Mouse (Mus musculus): ENCODE results near the gene Anapc13. TPM values are rescaled to one million over a fixed set of nuclear protein-coding genes. Genes with fewer than 3 reads are reported as not detected.

Anapc13 gene
- polyA plus RNA-seq (2012; ENCODE audit: insufficient read depth, insufficient read length, low replicate concordance, missing spikeins) = not detected in 2 replicates

DNA sequence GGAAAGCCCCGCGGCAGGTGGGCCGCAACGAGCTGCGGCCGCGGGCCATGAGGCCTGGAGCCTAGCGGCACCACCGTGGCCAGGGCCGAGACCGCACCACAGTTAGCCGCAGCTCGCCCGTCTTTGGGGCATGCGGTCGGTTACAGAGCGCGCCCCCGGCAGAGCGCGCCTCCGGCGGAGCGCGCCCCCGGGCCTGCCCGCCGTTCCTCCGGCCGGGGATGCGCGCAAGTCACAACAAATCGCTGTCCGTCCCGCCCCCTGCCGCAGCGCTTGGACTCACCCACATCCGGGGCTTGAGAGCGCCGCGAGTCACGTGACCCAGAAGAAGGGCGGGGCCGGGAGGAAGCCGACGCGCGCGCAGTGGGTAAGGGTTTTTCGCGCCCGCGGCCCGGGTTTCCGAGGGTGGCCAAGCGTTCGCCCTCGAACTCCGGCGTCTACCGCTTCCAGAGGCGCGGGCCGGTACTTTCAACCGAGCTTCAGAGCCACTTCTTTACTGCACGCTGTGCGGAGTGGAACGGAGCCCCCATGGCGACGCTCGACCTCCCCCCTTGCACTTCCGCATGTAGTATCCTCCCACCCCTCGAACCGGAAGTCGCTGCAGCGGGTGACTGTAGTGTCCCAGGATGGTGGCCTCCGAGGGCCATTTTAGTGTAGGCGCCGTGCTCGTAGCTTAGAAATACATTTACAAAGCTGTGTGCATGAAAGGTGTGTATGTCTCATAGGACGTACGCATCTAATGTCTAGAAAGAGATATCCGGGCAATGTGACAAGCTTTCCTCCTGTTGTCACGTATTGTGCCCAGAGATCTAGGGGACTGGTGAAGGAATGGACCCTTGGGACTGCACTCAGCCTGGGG, at the start of gene Anapc13, which contains the start of gene Cep63:
Anapc13 (plus strand) TSS at position 314 of the 856 bp plus-strand sequence.
Cep63 (minus strand) TSS at position 552 of the 856 bp plus-strand sequence.
- under 1% methylated on average over 84 of the region's 84 CpGs for WGBS

DNA sequence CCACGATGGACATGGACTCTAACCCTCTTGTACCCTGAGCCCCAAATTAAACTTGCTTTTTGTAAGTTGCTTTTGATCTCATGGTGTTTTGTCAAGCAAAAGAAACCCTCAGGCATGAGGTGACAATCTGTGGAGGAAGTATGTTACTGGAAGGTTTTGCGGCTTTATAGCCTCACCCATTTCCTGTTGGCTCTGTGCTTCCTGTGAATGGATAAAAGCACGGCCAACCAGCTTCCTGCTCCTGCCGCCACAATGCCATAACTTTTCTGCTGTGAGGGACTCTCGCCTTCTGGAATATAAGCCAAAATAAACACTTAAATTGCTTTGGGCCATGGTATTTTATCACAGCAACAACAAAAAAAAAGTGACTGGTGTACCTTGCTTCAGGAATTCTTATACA, 48.6 kb upstream of the Anapc13 start:
- no peak overlapping the region for H3K27ac ChIP-seq (ENCODE audit: insufficient read depth, low read depth, low read length)
- no peak for TF ChIP-seq CTCF (IDR thresholded peaks at IDR 0.05; ENCODE audit: insufficient read depth, low read depth, low read length)
- no peak for TF ChIP-seq POLR2A (IDR thresholded peaks at IDR 0.05; ENCODE audit: insufficient read depth, low read depth, low read length)
- WGBS = 82% methylated on average over 5 of the region's 5 CpGs
- no peaks in the 10 kb centered on the region for H3K4me1 ChIP-seq (ENCODE audit: control insufficient read depth, insufficient read depth, low read length)
- H3K4me3 ChIP-seq (ENCODE audit: insufficient read depth, low read depth, low read length) = no peak overlapping the region

More for the DNA sequence above, at the start of gene Anapc13, which contains the start of gene Cep63:
- peak; percentile 78; the same call in 1 of the 2 replicates for TF ChIP-seq POLR2A (IDR thresholded peaks at IDR 0.05; ENCODE audit: insufficient read depth, low read depth, low read length)
- TF ChIP-seq CTCF (IDR thresholded peaks at IDR 0.05; ENCODE audit: insufficient read depth, low read depth, low read length) = no peak
- H3K4me1 ChIP-seq (ENCODE audit: control insufficient read depth, insufficient read depth, low read length) = peaks cover 3% of the 10 kb centered on the region; the same call in 1 of the 2 replicates
- H3K4me3 ChIP-seq (ENCODE audit: insufficient read depth, low read depth, low read length) = peak within 1 kb of the TSS; percentile 92
- H3K27ac ChIP-seq (ENCODE audit: insufficient read depth, low read depth, low read length) = peak within 1 kb of the TSS; percentile 93

DNA sequence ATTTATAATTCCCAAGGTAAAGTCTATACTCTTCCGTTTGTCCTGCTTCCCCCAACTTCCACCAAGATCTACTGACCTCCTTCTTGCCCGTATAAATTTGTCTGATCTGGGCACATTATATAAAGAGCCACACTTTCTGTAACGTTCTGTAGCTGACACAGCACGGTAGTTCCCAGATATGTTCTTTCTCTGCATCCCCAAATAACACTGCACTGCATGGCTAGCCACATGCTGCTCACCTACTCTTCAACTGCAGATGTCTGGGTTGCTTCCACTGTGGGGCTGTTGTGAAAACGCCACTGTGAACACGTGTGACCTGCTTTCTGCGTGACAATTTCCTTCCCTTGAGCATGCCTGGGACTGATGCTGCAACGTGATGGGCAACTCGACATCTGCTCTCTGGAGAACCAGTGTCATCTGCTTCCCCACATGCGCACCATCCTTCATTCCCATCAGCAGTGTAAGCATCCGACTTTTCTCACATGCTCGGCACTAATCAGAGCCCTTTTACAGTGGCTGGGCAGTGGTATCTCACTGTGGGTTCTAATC, 44.1 kb upstream of the Anapc13 start:
- no peaks in the 10 kb centered on the region for H3K4me1 ChIP-seq (ENCODE audit: control insufficient read depth, insufficient read depth, low read length)
- no peak for TF ChIP-seq POLR2A (IDR thresholded peaks at IDR 0.05; ENCODE audit: insufficient read depth, low read depth, low read length)
- 79% methylated on average over 12 of the region's 12 CpGs for WGBS

DNA sequence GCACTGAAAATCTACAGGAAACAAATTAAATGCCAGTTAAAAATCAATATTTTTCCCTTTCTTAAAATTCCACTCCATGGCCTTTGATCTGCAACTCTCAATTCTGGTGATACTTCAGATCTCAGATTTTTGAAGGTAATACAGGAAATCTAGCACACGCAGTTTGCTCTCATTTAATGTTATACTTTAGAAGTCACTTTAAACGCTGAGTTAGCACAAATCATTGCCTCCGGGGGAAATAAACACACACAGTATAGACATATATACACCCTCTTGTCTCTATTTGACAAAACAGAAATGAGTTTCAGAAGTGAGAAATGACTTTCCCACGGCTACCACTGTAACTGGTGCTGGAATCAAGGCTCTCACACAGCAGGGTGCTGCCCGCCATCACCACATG, 38.7 kb upstream of the Anapc13 start:
- TF ChIP-seq CTCF (IDR thresholded peaks at IDR 0.05; ENCODE audit: insufficient read depth, low read depth, low read length) = no peak
- no peak for TF ChIP-seq POLR2A (IDR thresholded peaks at IDR 0.05; ENCODE audit: insufficient read depth, low read depth, low read length)
- H3K27ac ChIP-seq (ENCODE audit: insufficient read depth, low read depth, low read length) = no peak overlapping the region
- H3K4me1 ChIP-seq (ENCODE audit: control insufficient read depth, insufficient read depth, low read length) = no peaks in the 10 kb centered on the region
- H3K4me3 ChIP-seq (ENCODE audit: insufficient read depth, low read depth, low read length) = no peak overlapping the region
- WGBS = 86% methylated on average over 5 of the region's 5 CpGs

More for the DNA sequence above, 44.1 kb upstream of the Anapc13 start:
- no peak overlapping the region for H3K27ac ChIP-seq (ENCODE audit: insufficient read depth, low read depth, low read length)
- H3K4me3 ChIP-seq (ENCODE audit: insufficient read depth, low read depth, low read length) = no peak overlapping the region

DNA sequence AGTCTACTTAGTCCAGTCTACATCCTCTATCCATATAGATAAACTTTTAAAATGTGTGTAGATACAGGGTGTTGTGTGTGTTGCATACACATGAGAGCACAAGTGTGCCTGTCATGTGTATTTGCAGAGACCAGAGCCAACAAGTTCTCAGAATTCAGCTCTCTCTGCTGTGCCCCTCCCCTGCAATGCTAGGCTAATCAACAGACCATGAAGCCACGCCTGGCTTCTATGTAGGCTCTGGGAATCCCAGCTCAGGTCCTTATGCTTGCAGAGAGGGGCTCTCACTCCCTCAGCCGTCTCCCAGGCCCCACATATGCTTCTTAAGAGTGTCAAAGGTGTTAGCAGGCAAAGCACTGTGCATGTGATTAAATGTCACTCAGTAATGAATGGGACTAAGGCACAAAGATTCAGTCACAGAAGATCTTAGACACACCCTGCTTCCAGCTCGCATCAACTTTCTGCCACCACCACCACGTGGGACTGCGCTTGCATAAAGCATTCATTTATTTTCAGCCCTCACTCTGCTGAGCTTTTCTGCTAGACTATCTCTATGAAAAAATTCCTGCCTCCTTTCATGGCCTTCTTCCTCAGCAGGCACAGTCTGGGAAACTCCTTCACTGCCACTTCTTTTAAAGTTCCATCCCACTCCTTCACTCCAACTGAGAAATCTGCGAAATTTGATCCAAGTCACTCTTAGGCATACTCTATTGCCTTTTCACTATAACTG, 31.3 kb upstream of the Anapc13 start:
- H3K4me1 ChIP-seq (ENCODE audit: control insufficient read depth, insufficient read depth, low read length) = no peaks in the 10 kb centered on the region
- 65% methylated on average over 6 of the region's 6 CpGs for WGBS
- no peak for TF ChIP-seq POLR2A (IDR thresholded peaks at IDR 0.05; ENCODE audit: insufficient read depth, low read depth, low read length)
- TF ChIP-seq CTCF (IDR thresholded peaks at IDR 0.05; ENCODE audit: insufficient read depth, low read depth, low read length) = no peak
- no peak overlapping the region for H3K27ac ChIP-seq (ENCODE audit: insufficient read depth, low read depth, low read length)
- no peak overlapping the region for H3K4me3 ChIP-seq (ENCODE audit: insufficient read depth, low read depth, low read length)

DNA sequence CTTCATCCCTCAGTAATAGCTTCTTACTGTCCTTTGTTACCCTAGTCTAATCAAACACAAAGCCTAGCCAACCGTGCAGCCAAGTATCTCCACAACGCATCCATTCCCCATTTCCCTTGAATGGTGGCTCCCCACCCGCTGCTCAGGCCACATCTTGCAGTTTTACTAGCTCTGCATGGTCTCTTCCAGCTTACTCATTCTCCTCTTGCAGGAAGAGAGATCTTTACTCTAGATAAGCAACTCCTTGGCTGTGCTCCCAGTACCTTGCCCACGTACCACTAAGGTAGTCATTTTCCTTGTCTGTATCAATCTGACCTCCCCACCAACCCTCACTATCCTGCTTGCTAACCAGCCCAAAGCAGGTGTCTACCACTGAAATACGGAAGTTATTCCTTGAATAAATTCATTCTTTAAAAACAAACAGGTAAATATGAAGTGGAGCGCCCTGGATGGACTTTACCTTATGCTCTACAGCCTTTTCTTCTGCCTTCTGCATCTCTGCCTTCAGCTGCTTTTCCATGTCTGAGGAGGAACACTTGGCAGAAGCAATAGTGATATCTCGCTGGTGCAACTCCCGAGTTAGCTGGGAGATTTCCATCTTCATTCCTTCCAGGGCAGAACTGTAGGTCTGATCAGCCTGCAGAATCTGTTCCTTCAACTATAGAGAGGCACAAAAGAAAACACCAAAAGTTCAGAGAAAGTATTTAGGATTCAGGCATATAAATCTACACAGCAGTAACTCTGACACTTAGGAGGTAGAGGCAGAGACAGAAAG, 30.2 kb upstream of the Anapc13 start:
- Histone ChIP-seq H3K4me1 (ENCODE audit: control insufficient read depth, insufficient read depth, low read length) (no peaks in the 10 kb centered on the region), H3K4me3 (ENCODE audit: insufficient read depth, low read depth, low read length) (no peak overlapping the region), H3K27ac (ENCODE audit: insufficient read depth, low read depth, low read length) (no peak overlapping the region)
- no peak for TF ChIP-seq POLR2A (IDR thresholded peaks at IDR 0.05; ENCODE audit: insufficient read depth, low read depth, low read length)
- TF ChIP-seq CTCF (IDR thresholded peaks at IDR 0.05; ENCODE audit: insufficient read depth, low read depth, low read length) = no peak
- WGBS = 83% methylated on average over 8 of the region's 8 CpGs

DNA sequence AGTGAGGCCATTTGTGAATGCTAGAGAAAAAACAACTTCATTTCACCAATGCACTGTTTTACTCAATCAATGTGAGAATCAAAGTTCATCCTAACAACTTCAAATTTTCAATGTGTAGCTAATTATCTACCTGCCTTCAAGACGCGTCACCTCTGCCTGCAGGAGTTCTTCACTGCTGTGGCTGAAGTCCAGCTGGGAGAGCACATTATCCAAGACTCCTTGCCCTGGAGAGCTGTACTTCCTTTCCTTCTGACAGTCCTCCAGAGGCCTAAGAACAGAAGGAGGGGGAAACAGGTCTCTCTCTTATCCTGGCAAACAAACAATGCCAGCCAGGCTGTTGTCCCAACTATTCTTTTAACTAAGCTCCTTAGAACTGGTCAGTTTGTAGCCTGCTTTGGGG, 24.9 kb upstream of the Anapc13 start:
- TF ChIP-seq POLR2A (IDR thresholded peaks at IDR 0.05; ENCODE audit: insufficient read depth, low read depth, low read length) (no peak), CTCF (IDR thresholded peaks at IDR 0.05; ENCODE audit: insufficient read depth, low read depth, low read length) (no peak)
- Histone ChIP-seq H3K4me3 (ENCODE audit: insufficient read depth, low read depth, low read length) (no peak overlapping the region), H3K27ac (ENCODE audit: insufficient read depth, low read depth, low read length) (no peak overlapping the region), H3K4me1 (ENCODE audit: control insufficient read depth, insufficient read depth, low read length) (no peaks in the 10 kb centered on the region)
- whole genome bisulfite sequencing = 92% methylated on average over 2 of the region's 2 CpGs

DNA sequence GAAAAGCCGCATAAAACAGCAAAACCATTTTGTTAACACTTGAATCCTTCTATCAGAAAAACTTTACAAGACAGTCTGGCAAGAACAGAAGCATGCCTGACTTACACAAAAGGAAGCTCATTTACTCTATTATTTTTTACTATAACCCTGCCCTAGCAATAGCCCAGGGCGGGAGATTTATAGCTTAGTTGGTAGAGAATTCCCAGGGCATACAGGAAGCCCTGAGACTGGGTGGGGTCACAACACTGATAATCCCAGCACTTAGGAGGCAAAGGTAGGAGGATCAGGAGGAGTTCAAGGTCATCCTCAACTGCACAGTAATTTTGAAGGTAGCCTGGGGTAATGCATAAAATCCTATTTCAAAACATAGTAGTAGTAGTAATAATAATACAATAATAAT, 24.4 kb upstream of the Anapc13 start:
- Histone ChIP-seq H3K4me1 (ENCODE audit: control insufficient read depth, insufficient read depth, low read length) (no peaks in the 10 kb centered on the region), H3K27ac (ENCODE audit: insufficient read depth, low read depth, low read length) (no peak overlapping the region), H3K4me3 (ENCODE audit: insufficient read depth, low read depth, low read length) (no peak overlapping the region)
- WGBS = 90% methylated on average over 2 of the region's 2 CpGs
- TF ChIP-seq CTCF (IDR thresholded peaks at IDR 0.05; ENCODE audit: insufficient read depth, low read depth, low read length) = no peak
- TF ChIP-seq POLR2A (IDR thresholded peaks at IDR 0.05; ENCODE audit: insufficient read depth, low read depth, low read length) = no peak

Measured in olfactory bulb, adult 2 months (tissue).